In the genomic region with DNA sequence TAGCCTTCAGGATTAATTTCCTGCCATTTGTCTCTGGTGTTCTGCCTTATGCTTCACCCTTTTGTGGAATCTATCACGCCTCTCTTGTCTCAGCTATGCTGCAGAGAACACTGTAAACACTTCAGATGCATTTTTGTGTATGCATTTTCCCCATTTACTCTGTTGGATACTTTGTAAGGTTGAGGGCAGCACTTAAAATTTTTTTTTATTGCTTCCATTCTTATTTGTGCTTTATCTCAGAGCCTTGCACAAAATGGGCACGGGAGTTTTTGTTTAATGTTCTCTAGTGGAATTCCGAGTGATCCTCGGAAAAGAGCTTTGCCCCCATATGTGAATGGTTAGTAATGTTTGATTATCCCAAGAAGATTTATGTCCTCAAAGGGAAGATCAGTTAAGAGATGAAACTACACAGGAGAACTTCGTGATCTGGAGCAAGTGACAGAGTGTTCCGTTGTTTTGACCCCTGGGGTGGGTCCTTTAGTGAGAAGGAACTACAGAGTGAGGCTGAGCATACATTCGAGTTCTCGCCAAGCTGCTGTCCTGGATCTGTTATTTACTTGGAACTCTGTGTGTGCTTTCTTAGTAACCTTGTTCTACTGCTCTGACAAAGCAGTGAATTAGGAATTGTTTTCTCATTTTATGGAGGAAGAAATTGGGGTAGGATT, we compare ENCODE assay signal across 19 mouse cellular contexts.
A peak's percentile ranks its signal among the peaks of the same experiment; 100 is the strongest.
DNase-seq lines count a peak whose midpoint lies in the region; ATAC-seq and TF ChIP-seq lines count a peak whose summit lies in the region.
"Had no signal": no experiment of that assay in that cellular context is flagged by ENCODE, and none has a peak within 500 bp of the region (broad histone marks: within the 10 kb centered on the region; RNA-seq: fewer than 3 reads in every experiment).

No protein-coding gene starts in this region.

- H3K4me2 ChIP-seq in heart, embryonic 11.5 days = no peak overlapping the region
- H3K4me2 ChIP-seq in kidney, postnatal 0 days (ENCODE audit: low read length) = no peak overlapping the region
- H3K4me2 ChIP-seq in lung, postnatal 0 days (replicated peaks; ENCODE audit: low read depth, low read length) = peak overlapping the region; percentile 29; the same call in 1 of the 2 replicates
- H3K4me2 ChIP-seq: forebrain, embryonic 13.5 days; heart, embryonic 13.5 days; neural tube, embryonic 13.5 days had no signal

- no peak for TF ChIP-seq CTCF in kidney, postnatal 0 days (IDR thresholded peaks at IDR 0.05; ENCODE audit: low read depth)
- no peak for TF ChIP-seq CTCF in lung, postnatal 0 days (IDR thresholded peaks at IDR 0.05)

- H3K4me1 ChIP-seq in heart, embryonic 11.5 days (ENCODE audit: control insufficient read depth, insufficient read depth, low read length) = peaks cover 19% of the 10 kb centered on the region
- H3K4me1 ChIP-seq in kidney, postnatal 0 days (replicated peaks; ENCODE audit: insufficient read depth, low read length) = peaks cover 7% of the 10 kb centered on the region
- peaks cover 32% of the 10 kb centered on the region for H3K4me1 ChIP-seq in lung, postnatal 0 days (ENCODE audit: insufficient read depth, low read depth, low read length)
- H3K4me1 ChIP-seq: forebrain, embryonic 13.5 days had no signal

- WGBS in heart, embryonic 11.5 days (ENCODE audit: insufficient replicate concordance) = 78% methylated on average over 8 of the region's 8 CpGs
- WGBS in kidney, postnatal 0 days = 48% methylated on average over 8 of the region's 8 CpGs
- 40% methylated on average over 8 of the region's 8 CpGs for WGBS in lung, postnatal 0 days

- no peak overlapping the region for H3K27ac ChIP-seq in heart, embryonic 11.5 days (ENCODE audit: low read depth, low read length)
- no peak overlapping the region for H3K27ac ChIP-seq in kidney, postnatal 0 days
- H3K27ac ChIP-seq in lung, postnatal 0 days (ENCODE audit: low read length) = peak overlapping the region; percentile 77
- H3K27ac ChIP-seq: forebrain, embryonic 13.5 days; heart, embryonic 13.5 days; limb, embryonic 10.5 days; macrophage; midbrain, embryonic 10.5 days; neural tube, embryonic 13.5 days had no signal

- TF ChIP-seq EP300 in lung, postnatal 0 days (IDR thresholded peaks at IDR 0.05) = peak; percentile 91

- H3K9ac ChIP-seq in heart, embryonic 11.5 days (ENCODE audit: low read depth, low read length) = no peak overlapping the region
- no peak overlapping the region for H3K9ac ChIP-seq in kidney, postnatal 0 days (ENCODE audit: low read depth, low read length)
- no peak overlapping the region for H3K9ac ChIP-seq in lung, postnatal 0 days (replicated peaks; ENCODE audit: low read depth)
- H3K9ac ChIP-seq: forebrain, embryonic 13.5 days; heart, embryonic 13.5 days; neural tube, embryonic 13.5 days had no signal

- H3K4me3 ChIP-seq in heart, embryonic 11.5 days (ENCODE audit: low read depth, low read length) = no peak overlapping the region
- H3K4me3 ChIP-seq in kidney, postnatal 0 days (replicated peaks; ENCODE audit: low read depth, low read length) = no peak overlapping the region
- H3K4me3 ChIP-seq in lung, postnatal 0 days (ENCODE audit: low read depth, low read length) = no peak overlapping the region
- H3K4me3 ChIP-seq: forebrain, embryonic 13.5 days; heart, embryonic 13.5 days; limb, embryonic 10.5 days; midbrain, embryonic 10.5 days; neural tube, embryonic 13.5 days had no signal

- no peaks in the 10 kb centered on the region for H3K27me3 ChIP-seq in heart, embryonic 11.5 days (ENCODE audit: control insufficient read depth, insufficient read depth, low read length)
- no peaks in the 10 kb centered on the region for H3K27me3 ChIP-seq in kidney, postnatal 0 days (ENCODE audit: insufficient read depth, low read length)
- no peaks in the 10 kb centered on the region for H3K27me3 ChIP-seq in lung, postnatal 0 days (replicated peaks; ENCODE audit: insufficient read depth, low read length)
- H3K27me3 ChIP-seq: CH12.LX; forebrain, embryonic 13.5 days; heart, embryonic 13.5 days; neural tube, embryonic 13.5 days had no signal

- H3K36me3 ChIP-seq in heart, embryonic 11.5 days (ENCODE audit: control insufficient read depth, insufficient read depth, low read length) = 0 out of 2 replicates have a peak, but pooled peaks cover under 1% of the 10 kb centered on the region
- no peaks in the 10 kb centered on the region for H3K36me3 ChIP-seq in kidney, postnatal 0 days (ENCODE audit: insufficient read depth, low read length)
- no peaks in the 10 kb centered on the region for H3K36me3 ChIP-seq in lung, postnatal 0 days (ENCODE audit: insufficient read depth, low read length)
- H3K36me3 ChIP-seq: neural tube, embryonic 13.5 days had no signal

- H3K9me3 ChIP-seq in heart, embryonic 11.5 days (replicated peaks; ENCODE audit: control insufficient read depth, low read length) = no peaks in the 10 kb centered on the region
- H3K9me3 ChIP-seq in kidney, postnatal 0 days (replicated peaks; ENCODE audit: low read length) = no peaks in the 10 kb centered on the region
- no peaks in the 10 kb centered on the region for H3K9me3 ChIP-seq in lung, postnatal 0 days (ENCODE audit: low read length)
- H3K9me3 ChIP-seq: forebrain, embryonic 13.5 days; heart, embryonic 13.5 days; limb, embryonic 10.5 days; midbrain, embryonic 10.5 days; neural tube, embryonic 13.5 days had no signal

- ATAC-seq in heart, embryonic 11.5 days (replicated peaks; ENCODE audit: insufficient number of reproducible peaks, low FRiP score, low TSS enrichment) = no peak
- ATAC-seq in kidney, postnatal 0 days (replicated peaks; ENCODE audit: low FRiP score, low read depth) = no peak
- peak; percentile 87 for ATAC-seq in lung, postnatal 0 days
- ATAC-seq: forebrain, embryonic 13.5 days had no signal

- peak; percentile 91 for DNase-seq in heart, adult 11 months
- peak; percentile 30 for DNase-seq in kidney, postnatal 0 days (ENCODE audit: low spot score)
- no peak for DNase-seq in kidney, adult 9 months
- DNase-seq in lung, postnatal 0 days (ENCODE audit: low spot score) = peak; percentile 71
- peak; percentile 50 for DNase-seq in skeletal muscle tissue, adult 2 months (ENCODE audit: low read depth, low spot score)
- DNase-seq in layer of hippocampus, postnatal 14 days (ENCODE audit: low spot score in 2 of 2) = no peak
- DNase-seq in kidney, adult 11 months = no peak
- DNase-seq: adrenal gland, postnatal 14 days; cerebellum, adult 9-11 months; kidney, postnatal 14 days; right cerebral cortex, adult 18-20 months had no signal

Comparison
In these comparisons a context has a peak if more than half of its experiments do, and no peak if none do; other contexts are left out.
1. DNase-seq: peak in heart, adult 11 months (single experiment), kidney, postnatal 0 days (single experiment), lung, postnatal 0 days (single experiment) and skeletal muscle tissue, adult 2 months (single experiment); none in kidney, adult 9 months (single experiment), layer of hippocampus, postnatal 14 days (0 of 2) and kidney, adult 11 months (single experiment).